Mouse (Mus musculus) layer of hippocampus, adult 9-10 months (tissue): Measurements from ENCODE around the gene 1700030J22Rik.

Experiments used
- DNase-seq: peaks from one replicate; pipeline ENCODE4 v3.0.0; 2022; ENCODE audit warnings: low spot score

1700030J22Rik gene

GRCm38 (mm10) chr8:116978631-116979256, at the start of gene 1700030J22Rik:
Gene 1700030J22Rik, minus strand, starts transcription at chr8:116978959.
- peak; percentile 95 for DNase-seq

GRCm38 (mm10) chr8:117027601-117028000, 48.8 kb upstream of the 1700030J22Rik start:
- DNase-seq: no peak

GRCm38 (mm10) chr8:117022297-117022993, 43.7 kb upstream of the 1700030J22Rik start:
- DNase-seq: no peak

GRCm38 (mm10) chr8:117019323-117020275, 40.8 kb upstream of the 1700030J22Rik start:
- DNase-seq: peak; percentile 25

- no peak for DNase-seq
These were observed 39.1 kb upstream of the 1700030J22Rik start for GRCm38 (mm10) chr8:117017896-117018295.

- no peak for DNase-seq
These were observed 38.2 kb upstream of the 1700030J22Rik start for GRCm38 (mm10) chr8:117017006-117017405.

GRCm38 (mm10) chr8:117015670-117016069, 36.9 kb upstream of the 1700030J22Rik start:
- DNase-seq: no peak

GRCm38 (mm10) chr8:117011366-117011765, 32.6 kb upstream of the 1700030J22Rik start:
- DNase-seq: no peak

- DNase-seq: no peak
These were observed 15.4 kb upstream of the 1700030J22Rik start for GRCm38 (mm10) chr8:116994016-116994716.

- DNase-seq: peak; percentile 96
These were observed 14.5 kb upstream of the 1700030J22Rik start, which contains the start of gene Gcsh for GRCm38 (mm10) chr8:116993095-116993867. Gene Gcsh, minus strand, starts transcription at chr8:116993537.

GRCm38 (mm10) chr8:116992176-116992971, 13.6 kb upstream of the 1700030J22Rik start:
- DNase-seq: no peak

- no peak for DNase-seq
These were observed 12.5 kb upstream of the 1700030J22Rik start for GRCm38 (mm10) chr8:116991241-116991640.

- no peak for DNase-seq
These were observed 11.1 kb upstream of the 1700030J22Rik start for GRCm38 (mm10) chr8:116989842-116990241.

GRCm38 (mm10) chr8:116980117-116980516, 1.4 kb upstream of the 1700030J22Rik start:
- peak; percentile 44 for DNase-seq

GRCm38 (mm10) chr8:116978052-116978451, 707 bp downstream of the 1700030J22Rik start:
- no peak for DNase-seq

GRCm38 (mm10) chr8:116975606-116976005, 3.2 kb downstream of the 1700030J22Rik start:
- DNase-seq: no peak

- DNase-seq: no peak
These were observed 3.7 kb downstream of the 1700030J22Rik start for GRCm38 (mm10) chr8:116975066-116975465.

- DNase-seq: no peak
These were observed 9.2 kb downstream of the 1700030J22Rik start for GRCm38 (mm10) chr8:116969531-116969930.

GRCm38 (mm10) chr8:116954415-116954814, 24.3 kb downstream of the 1700030J22Rik start:
- peak; percentile 62 for DNase-seq

- no peak for DNase-seq
These were observed 26.3 kb downstream of the 1700030J22Rik start for GRCm38 (mm10) chr8:116952428-116952827.
